Mouse (Mus musculus): ENCODE measurements around the gene Stap1. TPM values are rescaled to one million over a fixed set of nuclear protein-coding genes. Genes with fewer than 3 reads are reported as not detected.

Gene Stap1
- 0.22 and 0.28 TPM in 2 replicates for polyA plus RNA-seq (2015; fragmentation: Nextera tagmentation; extraction: Ambion mirVana)

- no peak for TF ChIP-seq CTCF (IDR thresholded peaks at IDR 0.05; ENCODE audit: low read depth)
- ATAC-seq (ENCODE audit: low FRiP score, low TSS enrichment) = no peak
- DNase-seq (ENCODE audit: low spot score) = no peak
- WGBS = 64% methylated on average over 7 of the region's 7 CpGs
- Histone ChIP-seq H3K4me2 (replicated peaks; ENCODE audit: low read depth) (no peak within 1 kb of the TSS), H3K4me3 (ENCODE audit: low read depth, low read length) (no peak within 1 kb of the TSS), H3K9ac (ENCODE audit: low read length) (no peak within 1 kb of the TSS), H3K27ac (replicated peaks) (no peak within 1 kb of the TSS), H3K36me3 (ENCODE audit: control insufficient read depth, insufficient read depth, low read length) (no peaks in the 10 kb centered on the region), H3K9me3 (ENCODE audit: control insufficient read depth, low read length) (no peaks in the 10 kb centered on the region), H3K4me1 (replicated peaks; ENCODE audit: control insufficient read depth, insufficient read depth) (no peaks in the 10 kb centered on the region), H3K27me3 (ENCODE audit: control insufficient read depth, insufficient read depth, low read length) (no peaks in the 10 kb centered on the region)
Observed at GRCm38 (mm10) chr5:86071538-86071937, at the start of gene Stap1. TSS of gene Stap1 (plus strand) at chr5:86071746.

- Histone ChIP-seq H3K4me3 (ENCODE audit: low read depth, low read length) (no peak overlapping the region), H3K4me2 (replicated peaks; ENCODE audit: low read depth) (no peak overlapping the region), H3K27me3 (ENCODE audit: control insufficient read depth, insufficient read depth, low read length) (no peaks in the 10 kb centered on the region), H3K9me3 (ENCODE audit: control insufficient read depth, low read length) (no peaks in the 10 kb centered on the region), H3K4me1 (replicated peaks; ENCODE audit: control insufficient read depth, insufficient read depth) (no peaks in the 10 kb centered on the region), H3K36me3 (ENCODE audit: control insufficient read depth, insufficient read depth, low read length) (no peaks in the 10 kb centered on the region), H3K9ac (ENCODE audit: low read length) (no peak overlapping the region), H3K27ac (replicated peaks) (no peak overlapping the region)
- WGBS = 83% methylated on average over 2 of the region's 2 CpGs
- DNase-seq (ENCODE audit: low spot score) = no peak
- no peak for ATAC-seq (ENCODE audit: low FRiP score, low TSS enrichment)
- TF ChIP-seq CTCF (IDR thresholded peaks at IDR 0.05; ENCODE audit: low read depth) (no peak), EP300 (optimal IDR thresholded peaks at IDR 0.05) (no peak)
Observed at GRCm38 (mm10) chr5:86029820-86030219, 41.7 kb upstream of the Stap1 start.

- WGBS = 95% methylated on average over 1 of the region's 1 CpGs
- H3K36me3 ChIP-seq (ENCODE audit: control insufficient read depth, insufficient read depth, low read length) = no peaks in the 10 kb centered on the region
- no peak overlapping the region for H3K9ac ChIP-seq (ENCODE audit: low read length)
- no peaks in the 10 kb centered on the region for H3K27me3 ChIP-seq (ENCODE audit: control insufficient read depth, insufficient read depth, low read length)
- DNase-seq (ENCODE audit: low spot score) = no peak
- H3K9me3 ChIP-seq (ENCODE audit: control insufficient read depth, low read length) = no peaks in the 10 kb centered on the region
- 0 out of 2 replicates have a peak overlapping the region, but pooled peaks have one; percentile 11 for H3K4me2 ChIP-seq (replicated peaks; ENCODE audit: low read depth)
- no peak for TF ChIP-seq CTCF (IDR thresholded peaks at IDR 0.05; ENCODE audit: low read depth)
- no peak for TF ChIP-seq EP300 (optimal IDR thresholded peaks at IDR 0.05)
- ATAC-seq (ENCODE audit: low FRiP score, low TSS enrichment) = no peak
- no peaks in the 10 kb centered on the region for H3K4me1 ChIP-seq (replicated peaks; ENCODE audit: control insufficient read depth, insufficient read depth)
- no peak overlapping the region for H3K27ac ChIP-seq (replicated peaks)
- no peak overlapping the region for H3K4me3 ChIP-seq (ENCODE audit: low read depth, low read length)
Observed at GRCm38 (mm10) chr5:86063501-86063900, 8.0 kb upstream of the Stap1 start.

- peak; percentile 97 for ATAC-seq (ENCODE audit: low FRiP score, low TSS enrichment)
- under 1% methylated on average over 59 of the region's 60 CpGs for WGBS
Observed at GRCm38 (mm10) chr5:86065101-86065875, 6.3 kb upstream of the Stap1 start, which contains the start of gene Cenpc1. TSS of gene Cenpc1 (minus strand) at chr5:86065583.

GRCm38 (mm10) chr5:86065876-86066550, 5.5 kb upstream of the Stap1 start:
- Histone ChIP-seq H3K27me3 (ENCODE audit: control insufficient read depth, insufficient read depth, low read length) (no peaks in the 10 kb centered on the region), H3K9ac (ENCODE audit: low read length) (no peak overlapping the region), H3K9me3 (ENCODE audit: control insufficient read depth, low read length) (no peaks in the 10 kb centered on the region), H3K4me3 (ENCODE audit: low read depth, low read length) (peak overlapping the region; percentile 78), H3K27ac (replicated peaks) (no peak overlapping the region; the same call in 1 of the 2 replicates), H3K4me2 (replicated peaks; ENCODE audit: low read depth) (peak overlapping the region; percentile 61), H3K4me1 (replicated peaks; ENCODE audit: control insufficient read depth, insufficient read depth) (no peaks in the 10 kb centered on the region), H3K36me3 (ENCODE audit: control insufficient read depth, insufficient read depth, low read length) (no peaks in the 10 kb centered on the region)
- WGBS = under 1% methylated on average over 17 of the region's 17 CpGs
- ATAC-seq (ENCODE audit: low FRiP score, low TSS enrichment) (peak; percentile 55), DNase-seq (ENCODE audit: low spot score) (no peak)
- TF ChIP-seq CTCF (IDR thresholded peaks at IDR 0.05; ENCODE audit: low read depth) (no peak), EP300 (optimal IDR thresholded peaks at IDR 0.05) (no peak)

More at GRCm38 (mm10) chr5:86065101-86065875, 6.3 kb upstream of the Stap1 start, which contains the start of gene Cenpc1:
- peak; percentile 99 for DNase-seq (ENCODE audit: low spot score)
- no peaks in the 10 kb centered on the region for H3K4me1 ChIP-seq (replicated peaks; ENCODE audit: control insufficient read depth, insufficient read depth)
- H3K4me2 ChIP-seq (replicated peaks; ENCODE audit: low read depth) = peak within 1 kb of the TSS; percentile 61
- peak within 1 kb of the TSS; percentile 82 for H3K9ac ChIP-seq (ENCODE audit: low read length)
- TF ChIP-seq CTCF (IDR thresholded peaks at IDR 0.05; ENCODE audit: low read depth) (0 out of 2 replicates have a peak, but pooled peaks have one; percentile 8), EP300 (optimal IDR thresholded peaks at IDR 0.05) (no peak)
- no peaks in the 10 kb centered on the region for H3K36me3 ChIP-seq (ENCODE audit: control insufficient read depth, insufficient read depth, low read length)
- H3K27ac ChIP-seq (replicated peaks) = peak within 1 kb of the TSS; percentile 95
- no peaks in the 10 kb centered on the region for H3K9me3 ChIP-seq (ENCODE audit: control insufficient read depth, low read length)
- H3K27me3 ChIP-seq (ENCODE audit: control insufficient read depth, insufficient read depth, low read length) = no peaks in the 10 kb centered on the region
- peak within 1 kb of the TSS; percentile 78 for H3K4me3 ChIP-seq (ENCODE audit: low read depth, low read length)

Measured in stomach, postnatal 0 days (tissue).